Mouse (Mus musculus): ENCODE data around the gene Dcpp1.

DNA sequence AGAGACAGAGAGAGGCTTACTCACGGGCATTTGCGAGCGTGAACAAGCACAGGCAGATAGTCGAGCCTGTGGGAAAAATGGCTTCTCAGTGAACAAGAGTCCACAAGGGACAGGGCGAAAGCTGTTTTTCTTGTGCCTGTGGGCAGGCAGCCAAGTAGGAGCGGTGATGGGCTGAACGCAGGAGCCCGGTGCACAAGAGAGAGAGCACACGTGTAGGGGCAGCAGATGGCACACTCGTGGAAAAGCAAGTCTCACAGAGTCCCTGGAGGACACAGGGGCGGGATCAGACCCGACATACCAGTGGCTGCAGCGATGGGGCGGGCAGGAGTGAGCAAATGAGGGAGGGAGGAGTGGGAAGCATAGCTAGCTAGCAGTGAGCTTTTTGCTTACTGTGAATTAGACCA lies 44.4 kb downstream of the Dcpp1 start:
- no peak for TF ChIP-seq POLR2A (IDR thresholded peaks at IDR 0.05; ENCODE audit: extremely low read depth, insufficient read depth, low read length)
- no peak for TF ChIP-seq CTCF (IDR thresholded peaks at IDR 0.05; ENCODE audit: extremely low read depth, insufficient read depth, low read length)

Data from cortical plate, adult 2 months (tissue).